Mouse (Mus musculus): ENCODE data around the gene Wwc2.

DNA sequence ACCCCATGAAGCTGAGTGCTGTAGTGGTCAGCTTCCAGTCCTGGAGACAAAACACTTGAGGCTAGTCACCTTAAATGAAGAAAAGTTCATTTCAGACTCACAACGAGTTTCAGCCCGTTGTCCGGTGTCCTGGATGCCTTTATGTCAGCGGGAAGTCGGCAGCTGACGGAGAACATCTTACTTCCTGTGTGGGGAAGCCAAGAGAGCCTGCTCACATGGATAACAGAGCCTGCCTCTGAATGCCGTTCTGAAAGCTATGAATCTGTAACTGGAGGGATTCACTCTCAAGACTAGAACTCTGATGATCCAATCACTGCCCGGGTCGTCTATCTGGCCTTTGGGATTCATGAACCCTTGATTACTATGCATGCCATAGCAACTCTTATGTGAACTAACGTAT lies 21.1 kb upstream of the Wwc2 start:
- TF ChIP-seq ZC3H11A (IDR thresholded peaks at IDR 0.05; ENCODE audit: borderline replicate concordance, low read depth, low read length) (no peak), HCFC1 (IDR thresholded peaks at IDR 0.05; ENCODE audit: borderline replicate concordance, insufficient read depth, low read length) (no peak), MAFK (IDR thresholded peaks at IDR 0.05; ENCODE audit: insufficient read depth, low read depth, low read length) (no peak), ZNF384 (IDR thresholded peaks at IDR 0.05; ENCODE audit: low read depth, low read length) (no peak), CHD2 (IDR thresholded peaks at IDR 0.05; ENCODE audit: low read depth, low read length) (no peak)
